Mouse (Mus musculus): ENCODE data around the gene Ngly1. TPM values are rescaled to one million over a fixed set of nuclear protein-coding genes. Genes with fewer than 3 reads are reported as not detected.

The Ngly1 gene
- total RNA-seq (2023), result 61.0 TPM

DNA sequence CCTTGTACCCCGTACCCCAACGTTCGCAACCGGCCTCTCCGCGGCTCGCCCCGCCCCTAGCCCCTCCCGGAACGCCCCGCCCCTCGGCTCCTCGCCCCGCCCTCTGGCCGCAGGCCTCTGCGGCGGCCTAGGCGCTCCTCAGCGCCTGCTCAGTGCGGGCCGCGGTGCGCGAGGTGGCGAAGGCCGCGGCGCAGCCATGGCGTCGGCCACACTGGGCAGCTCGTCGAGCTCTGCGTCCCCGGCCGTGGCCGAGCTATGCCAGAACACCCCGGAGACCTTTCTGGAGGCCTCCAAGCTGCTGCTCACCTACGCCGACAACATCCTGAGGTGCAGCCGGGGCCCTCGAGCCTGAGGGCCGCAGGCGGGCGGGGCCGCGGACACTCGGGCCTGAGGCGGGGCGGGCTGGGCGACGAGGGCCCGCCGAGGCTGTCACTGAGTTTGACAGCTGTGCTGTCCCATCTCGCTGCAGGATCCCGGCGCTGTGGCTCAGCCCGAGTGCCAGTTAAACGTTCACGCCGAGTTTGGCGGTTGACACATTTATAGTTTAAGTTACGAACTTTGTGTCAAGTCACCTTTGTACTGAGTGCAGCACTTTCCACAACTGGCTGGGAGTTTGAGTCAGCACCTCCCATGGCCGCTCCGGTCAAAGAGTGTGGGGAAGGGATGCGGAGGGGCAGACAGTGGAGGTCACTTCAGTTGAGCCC lies at the start of gene Ngly1, which contains the start of gene Oxsm:
TSS of gene Ngly1 (plus strand) at position 110 of the 704 bp plus-strand sequence.
TSS of gene Oxsm (minus strand) at position 638 of the 704 bp plus-strand sequence.

Other genes with a start within 250 kb of the Ngly1 start
- gene Oxsm, start 528 bp downstream of the Ngly1 start, total RNA-seq (2023), result 6.4 TPM
- gene Top2b, start 115.9 kb downstream of the Ngly1 start, total RNA-seq (2023), result 238 TPM

All from CD8-positive naive resting alpha-beta T cell, adult 57 days (primary cell).